Mouse (Mus musculus) mammary gland, adult 2 months (tissue): ENCODE measurements around the gene Ankrd49. TPM values are rescaled to one million over a fixed set of nuclear protein-coding genes. Genes with fewer than 3 reads are reported as not detected.

Experiments
- polyA plus RNA-seq: library from polyadenylated mRNA; depleted of rRNA; stranded (reverse); fragments of >200 nt; gene quantifications from 2 replicates; pipeline ENCODE4 v1.2.3, GENCODE M21; 2012; ENCODE audit warnings: low replicate concordance; rRNA removed

Gene Ankrd49
- polyA plus RNA-seq, result 3.6 and 8.4 TPM in 2 replicates

GRCm38 (mm10) chr9:14784039-14785002 lies at the start of gene Ankrd49, which contains the start of gene Mre11a:
Gene Ankrd49, minus strand, starts transcription at chr9:14784856.
Gene Mre11a, plus strand, starts transcription at chr9:14784654.

DNA sequence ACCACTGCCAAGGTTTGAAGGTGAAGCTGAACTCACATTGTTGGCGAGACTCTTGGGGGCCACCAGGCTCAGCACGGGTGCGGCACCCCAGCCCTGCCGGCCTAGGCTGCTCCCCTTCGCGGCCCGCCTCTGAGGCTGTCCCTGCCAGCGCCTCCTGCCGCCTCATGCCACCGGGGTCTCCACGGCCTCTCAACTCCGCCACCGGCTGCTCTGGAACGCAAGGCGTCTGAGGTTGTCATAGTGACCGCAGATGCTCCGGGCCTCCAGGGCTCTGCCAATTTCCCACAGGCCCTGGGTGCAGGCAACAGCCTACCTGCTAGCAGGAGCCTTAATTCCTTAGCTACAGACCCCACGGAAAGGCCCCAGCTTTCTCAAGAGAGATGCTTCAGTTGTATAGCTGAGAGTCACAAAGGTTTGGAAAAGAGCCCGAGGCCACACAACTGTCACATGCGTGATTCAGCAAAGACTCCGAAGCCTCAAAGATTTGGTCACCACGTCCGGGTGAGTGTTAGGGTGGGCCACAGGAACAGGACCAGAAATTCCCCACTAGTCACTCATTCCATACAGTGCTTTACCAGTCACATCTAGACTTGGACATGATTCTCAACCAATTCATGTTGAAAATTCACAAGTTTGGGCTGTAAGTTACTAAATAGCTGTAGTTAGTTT lies 13.7 kb downstream of the Ankrd49 start, which contains the start of gene 1700012B09Rik:
Gene 1700012B09Rik, minus strand, starts transcription at position 228 of the 669 bp plus-strand sequence.

DNA sequence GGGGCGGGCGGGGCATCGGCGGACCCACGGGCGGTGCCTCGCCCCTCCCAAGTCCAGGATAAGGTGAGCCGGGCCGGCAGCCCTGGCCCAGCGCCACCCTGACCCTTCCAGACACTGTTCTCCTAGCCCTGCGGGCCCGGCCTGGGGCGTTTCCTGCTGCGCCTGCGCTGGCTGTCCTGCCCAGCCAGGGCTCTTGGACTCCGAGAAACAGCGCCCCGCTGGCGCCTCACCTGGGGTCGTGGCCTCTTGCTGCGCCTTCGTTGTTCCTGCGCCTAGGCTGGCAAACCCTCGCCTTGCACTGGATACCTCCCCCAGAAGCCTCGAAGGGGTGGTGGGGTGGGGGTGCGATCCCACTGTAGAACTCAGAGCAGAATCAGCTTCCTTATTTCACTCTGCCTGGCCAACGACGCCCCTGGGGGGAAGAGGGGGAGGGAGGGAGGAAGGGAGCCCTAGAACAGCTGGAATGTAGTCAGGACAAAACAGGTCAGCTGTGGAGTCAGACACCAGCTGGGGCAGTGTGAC lies 32.6 kb downstream of the Ankrd49 start, which contains the start of gene Fut4:
Gene Fut4, minus strand, starts transcription at position 393 of the 522 bp plus-strand sequence.

GRCm38 (mm10) chr9:14740151-14740924 lies 44.3 kb downstream of the Ankrd49 start, which contains the start of gene Piwil4:
Gene Piwil4, minus strand, starts transcription at chr9:14740733.

Other genes with a start within 250 kb of the Ankrd49 start
- gene Amotl1, start 139.8 kb downstream of the Ankrd49 start, polyA plus RNA-seq, result 40.1 and 73.9 TPM in 2 replicates
- 0.25 and 0.50 TPM in 2 replicates for gene Piwil4, start 44.1 kb downstream of the Ankrd49 start, polyA plus RNA-seq
- 1.4 and 3.4 TPM in 2 replicates for gene Fut4, start 32.5 kb downstream of the Ankrd49 start, polyA plus RNA-seq
- gene 1700012B09Rik, start 13.8 kb downstream of the Ankrd49 start, polyA plus RNA-seq, result not detected in 2 replicates
- 2.7 and 6.7 TPM in 2 replicates for gene Mre11a, start 202 bp downstream of the Ankrd49 start, polyA plus RNA-seq
- 2.8 and 2.9 TPM in 2 replicates for gene Gpr83, start 75.4 kb upstream of the Ankrd49 start, polyA plus RNA-seq
- gene Izumo1r, start 119.1 kb upstream of the Ankrd49 start, polyA plus RNA-seq, result 19.6 and 30.6 TPM in 2 replicates